Mouse (Mus musculus) testis, adult 2 months (tissue): Measurements from ENCODE around the gene Uba2.

ENCODE experiments used
- CTCF ChIP-seq: fragments of 200-500 bp; IDR thresholded peaks from 2 replicates; pipeline ENCODE4 v1.5.1; 2012; ENCODE audit warnings: low read depth, mild to moderate bottlenecking, inconsistent platforms, low read length, moderate library complexity; ENCODE audit not compliant: control insufficient read depth, insufficient read depth, insufficient replicate concordance
- POLR2A ChIP-seq: fragments of 200-500 bp; IDR thresholded peaks from 2 replicates; pipeline ENCODE4 v1.6.1; 2012; ENCODE audit warnings: low read depth, mild to moderate bottlenecking, inconsistent platforms, low read length, moderate library complexity; ENCODE audit not compliant: control insufficient read depth

- TF ChIP-seq CTCF (no peak), POLR2A (no peak)
Observed at GRCm38 (mm10) chr7:34134336-34134735, 35.1 kb downstream of the Uba2 start.
